Mouse (Mus musculus) lung, embryonic 16.5 days (tissue): Measurements from ENCODE around the gene Rest. TPM values are rescaled to one million over a fixed set of nuclear protein-coding genes. Genes with fewer than 3 reads are reported as not detected.

Experiments
- ATAC-seq: fragments of 200-750 bp; cut with Nextera tagmentation; 2 replicates; pipeline ENCODE4 v1.8.0; 2017; ENCODE audit warnings: low read depth, mild to moderate bottlenecking, moderate library complexity
- H3K27ac ChIP-seq: fragments of 300-500 bp; sonication (generic); 2 replicates; pipeline ENCODE4 v1.5.1; 2014; ENCODE audit warnings: mild to moderate bottlenecking, control low read depth, low read length
- H3K27me3 ChIP-seq: fragments of 300-500 bp; sonication (generic); 2 replicates; pipeline ENCODE4 v1.6.1; 2014; ENCODE audit warnings: low read depth, low read length, mixed read lengths; ENCODE audit not compliant: control insufficient read depth, insufficient read depth
- H3K36me3 ChIP-seq: fragments of 300-500 bp; sonication (generic); 2 replicates; pipeline ENCODE4 v1.6.1; 2014; ENCODE audit warnings: low read length; ENCODE audit not compliant: control insufficient read depth, insufficient read depth
- H3K4me1 ChIP-seq: fragments of 300-500 bp; sonication (generic); replicated peaks from 2 replicates; pipeline ENCODE4 v1.6.1; 2014; ENCODE audit warnings: low read length, mixed read lengths; ENCODE audit not compliant: control insufficient read depth, insufficient read depth
- H3K4me2 ChIP-seq: fragments of 300-500 bp; sonication (generic); 2 replicates; pipeline ENCODE4 v1.6.1; 2014; ENCODE audit warnings: low read depth, low read length, control low read depth
- H3K4me3 ChIP-seq: fragments of 300-500 bp; sonication (generic); 2 replicates; pipeline ENCODE4 v1.5.1; 2014; ENCODE audit warnings: mild to moderate bottlenecking, low read length, control low read depth
- H3K9ac ChIP-seq: fragments of 300-500 bp; sonication (generic); 2 replicates; pipeline ENCODE4 v1.6.1; 2014; ENCODE audit warnings: low read length, control low read depth
- H3K9me3 ChIP-seq: fragments of 300-500 bp; sonication (generic); 2 replicates; pipeline ENCODE4 v1.6.1; 2016; ENCODE audit warnings: low read length; ENCODE audit not compliant: control insufficient read depth
- WGBS: fragments of 180-500 bp; shearing (Covaris S2); extraction: QIAGEN DNeasy Blood & Tissue Kit; methylation state at CpG from one replicate; pipeline ENCODE4 v1.1.7; 2014; 5-methylcytosine and 5-hydroxymethylcytosine counted together
- polyA plus RNA-seq: library from polyadenylated mRNA; unstranded; fragments of >200 nt; fragmentation: Nextera tagmentation; extraction: Ambion mirVana; gene quantifications from 2 replicates; pipeline ENCODE4 v1.2.1, GENCODE M21; 2015

The Rest gene
- polyA plus RNA-seq, 1 experiment from 2014 or later = 30.0 TPM

GRCm38 (mm10) chr5:77289686-77290085 is 24.4 kb downstream of the Rest start:
- Histone ChIP-seq H3K9ac (no peak overlapping the region), H3K27me3 (no peaks in the 10 kb centered on the region), H3K9me3 (no peaks in the 10 kb centered on the region), H3K4me3 (no peak overlapping the region), H3K4me2 (no peak overlapping the region), H3K36me3 (peaks cover 26% of the 10 kb centered on the region), H3K4me1 (no peaks in the 10 kb centered on the region), H3K27ac (no peak overlapping the region)
- no peak for ATAC-seq
- WGBS = 71% methylated on average over 8 of the region's 8 CpGs

GRCm38 (mm10) chr5:77290606-77291005 is 25.3 kb downstream of the Rest start:
- Histone ChIP-seq H3K9me3 (no peaks in the 10 kb centered on the region), H3K4me3 (no peak overlapping the region), H3K27me3 (no peaks in the 10 kb centered on the region), H3K4me1 (no peaks in the 10 kb centered on the region), H3K4me2 (no peak overlapping the region), H3K9ac (no peak overlapping the region), H3K27ac (no peak overlapping the region), H3K36me3 (peaks cover 26% of the 10 kb centered on the region)
- ATAC-seq = no peak
- WGBS = 91% methylated on average over 2 of the region's 2 CpGs

- Histone ChIP-seq H3K4me1 (no peaks in the 10 kb centered on the region), H3K9ac (no peak overlapping the region), H3K9me3 (no peaks in the 10 kb centered on the region), H3K27ac (no peak overlapping the region), H3K4me2 (no peak overlapping the region), H3K27me3 (no peaks in the 10 kb centered on the region), H3K36me3 (peaks cover 26% of the 10 kb centered on the region), H3K4me3 (no peak overlapping the region)
- no peak for ATAC-seq
- WGBS = 87% methylated on average over 7 of the region's 7 CpGs
Measured at GRCm38 (mm10) chr5:77292803-77293522, 27.7 kb downstream of the Rest start.

GRCm38 (mm10) chr5:77299486-77299885 is 34.2 kb downstream of the Rest start:
- Histone ChIP-seq H3K27me3 (no peaks in the 10 kb centered on the region), H3K36me3 (peaks cover 16% of the 10 kb centered on the region), H3K9me3 (no peaks in the 10 kb centered on the region), H3K9ac (no peak overlapping the region), H3K4me3 (no peak overlapping the region), H3K27ac (no peak overlapping the region), H3K4me2 (no peak overlapping the region), H3K4me1 (no peaks in the 10 kb centered on the region)
- 80% methylated on average over 2 of the region's 2 CpGs for WGBS
- ATAC-seq = no peak

DNA sequence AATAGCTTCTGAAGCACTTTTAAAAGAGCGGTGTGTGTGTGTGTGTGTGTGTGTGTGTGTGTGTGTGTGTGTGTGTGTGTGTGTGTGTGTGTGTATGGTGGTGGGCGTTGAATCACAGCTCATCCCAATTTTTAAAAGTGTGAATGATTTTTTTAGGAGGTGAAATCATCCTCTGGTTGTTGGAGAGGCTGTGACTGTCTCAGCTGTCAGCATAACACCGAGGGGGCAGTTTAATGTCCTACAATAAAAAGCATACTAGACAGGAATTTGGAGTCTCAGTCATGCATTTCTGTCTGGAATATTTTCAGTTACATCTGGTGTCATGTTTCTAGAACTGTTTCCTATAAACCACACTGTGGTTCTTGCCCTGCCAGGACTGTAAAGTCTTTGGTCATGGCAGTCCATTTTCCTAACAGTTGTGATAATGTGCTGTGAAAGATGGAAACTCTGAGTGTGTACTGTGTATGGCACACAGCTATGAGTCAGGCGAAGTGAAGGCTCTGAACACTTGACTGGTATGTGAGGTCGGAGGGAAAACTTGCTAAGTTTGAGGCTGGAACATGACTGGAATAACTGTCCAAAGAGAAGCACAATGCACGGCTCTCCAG is 36.1 kb downstream of the Rest start:
- Histone ChIP-seq H3K27ac (no peak overlapping the region), H3K36me3 (peaks cover 21% of the 10 kb centered on the region), H3K9me3 (no peaks in the 10 kb centered on the region), H3K9ac (no peak overlapping the region), H3K27me3 (no peaks in the 10 kb centered on the region), H3K4me2 (no peak overlapping the region), H3K4me3 (no peak overlapping the region), H3K4me1 (no peaks in the 10 kb centered on the region)
- ATAC-seq = no peak
- 83% methylated on average over 6 of the region's 6 CpGs for WGBS

GRCm38 (mm10) chr5:77307821-77308553 is 42.7 kb downstream of the Rest start:
- Histone ChIP-seq H3K4me2 (peak overlapping the region; percentile 97), H3K9ac (no peak overlapping the region), H3K4me3 (peak overlapping the region; percentile 78), H3K27me3 (no peaks in the 10 kb centered on the region), H3K36me3 (peaks cover 13% of the 10 kb centered on the region), H3K4me1 (peaks cover 19% of the 10 kb centered on the region), H3K9me3 (no peaks in the 10 kb centered on the region), H3K27ac (no peak overlapping the region)
- no peak for ATAC-seq
- 76% methylated on average over 5 of the region's 5 CpGs for WGBS

DNA sequence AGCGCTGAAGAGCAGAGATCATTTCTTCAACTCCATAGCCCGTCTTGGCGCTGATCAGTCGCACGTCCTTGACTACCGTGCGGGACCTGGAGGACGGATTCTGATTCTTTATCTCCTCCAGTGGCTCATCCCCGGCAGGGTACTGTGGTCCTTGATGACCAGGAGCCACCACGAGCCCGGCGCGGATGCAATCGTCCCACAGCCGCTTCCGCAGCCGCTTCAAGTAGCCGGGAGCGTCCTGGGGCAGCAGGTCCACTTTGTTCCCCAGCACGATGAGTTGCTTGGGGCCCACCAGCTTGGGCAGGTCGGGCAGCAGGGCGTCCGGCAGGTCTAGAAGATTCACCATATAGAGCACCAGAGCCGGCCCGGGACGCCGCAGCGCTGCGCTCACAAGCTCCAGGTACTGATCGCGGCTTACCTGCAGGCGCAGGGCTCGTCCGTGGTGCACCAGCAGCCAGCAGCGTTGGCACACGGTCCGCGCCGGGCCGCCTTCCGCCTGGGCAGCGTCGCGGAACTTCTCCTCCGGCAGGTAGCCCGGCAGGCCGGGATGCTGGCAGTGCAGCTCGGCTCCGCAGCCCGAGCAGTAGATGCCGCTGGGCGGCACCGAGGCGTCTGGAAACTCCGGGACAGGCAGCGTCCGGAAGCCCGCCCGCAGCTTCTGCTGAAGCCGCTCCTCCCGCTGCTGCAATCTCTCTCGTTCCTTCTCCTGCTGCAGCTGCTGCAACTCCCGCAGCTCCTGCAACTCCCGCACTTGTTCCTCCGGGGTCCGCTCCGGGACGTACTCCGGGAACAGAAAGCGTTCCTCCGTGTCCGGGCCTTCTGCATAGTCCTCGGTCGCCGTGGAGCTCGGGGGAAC is 44.0 kb downstream of the Rest start:
- ATAC-seq = peak; percentile 18
- H3K9me3 ChIP-seq = no peaks in the 10 kb centered on the region
- peak overlapping the region; percentile 97 for H3K4me2 ChIP-seq
- H3K27me3 ChIP-seq = no peaks in the 10 kb centered on the region
- H3K4me3 ChIP-seq = peak overlapping the region; percentile 78
- WGBS = under 1% methylated on average over 76 of the region's 76 CpGs
- H3K9ac ChIP-seq = peak overlapping the region; percentile 84
- H3K36me3 ChIP-seq = peaks cover 14% of the 10 kb centered on the region
- peaks cover 19% of the 10 kb centered on the region for H3K4me1 ChIP-seq
- H3K27ac ChIP-seq = no peak overlapping the region

GRCm38 (mm10) chr5:77309924-77310772 is 44.9 kb downstream of the Rest start, which contains the start of the genes Noa1 and Polr2b:
Gene Noa1, minus strand, starts transcription at chr5:77310084.
Gene Polr2b, plus strand, starts transcription at chr5:77310147.
- Histone ChIP-seq H3K36me3 (peaks cover 20% of the 10 kb centered on the region), H3K27me3 (no peaks in the 10 kb centered on the region), H3K4me3 (peak within 1 kb of the TSS; percentile 78), H3K9ac (peak within 1 kb of the TSS; percentile 84), H3K27ac (peak within 1 kb of the TSS; percentile 96), H3K4me2 (peak within 1 kb of the TSS; percentile 97), H3K9me3 (no peaks in the 10 kb centered on the region), H3K4me1 (peaks cover 19% of the 10 kb centered on the region)
- WGBS = under 1% methylated on average over 85 of the region's 85 CpGs
- ATAC-seq = peak; percentile 97
